Mouse (Mus musculus) ES-Bruce4 (cell line): ENCODE measurements around the gene Fli1. TPM values are rescaled to one million over a fixed set of nuclear protein-coding genes. Genes with fewer than 3 reads are reported as not detected.

Source experiments
- H3K27ac ChIP-seq: 2 replicates; pipeline ENCODE4 v1.5.1; 2012; ENCODE audit warnings: low read length, inconsistent platforms; ENCODE audit not compliant: insufficient read depth
- H3K27me3 ChIP-seq: 2 replicates; pipeline ENCODE4 v1.6.1; 2012; ENCODE audit warnings: mild to moderate bottlenecking, low read length, inconsistent platforms; ENCODE audit not compliant: control insufficient read depth, poor library complexity, insufficient read depth, severe bottlenecking
- H3K36me3 ChIP-seq: 2 replicates; pipeline ENCODE4 v1.6.1; 2012; ENCODE audit warnings: inconsistent platforms, mild to moderate bottlenecking, low read length, moderate library complexity; ENCODE audit not compliant: control insufficient read depth, poor library complexity, insufficient read depth, severe bottlenecking
- H3K4me1 ChIP-seq: one replicate; pipeline ENCODE4 v1.8.1; 2011; ENCODE audit warnings: low read length; ENCODE audit not compliant: control insufficient read depth, insufficient read depth
- H3K4me3 ChIP-seq: 2 replicates; pipeline ENCODE4 v1.5.1; 2011; ENCODE audit warnings: low read depth, mild to moderate bottlenecking, low read length
- H3K9ac ChIP-seq: 2 replicates; pipeline ENCODE4 v1.6.1; 2012; ENCODE audit warnings: low read depth, mild to moderate bottlenecking, inconsistent platforms; ENCODE audit not compliant: poor library complexity, severe bottlenecking
- H3K9me3 ChIP-seq: replicated peaks from 2 replicates; pipeline ENCODE4 v1.6.1; 2012; ENCODE audit warnings: mild to moderate bottlenecking, low read length, inconsistent platforms; ENCODE audit not compliant: control insufficient read depth, poor library complexity, insufficient read depth, severe bottlenecking
- CTCF ChIP-seq: IDR thresholded peaks from one replicate; pipeline ENCODE4 v1.8.1; 2011; ENCODE audit warnings: low read depth, low read length
- EP300 ChIP-seq: IDR thresholded peaks from 2 replicates; pipeline ENCODE4 v1.6.1; 2011; ENCODE audit warnings: low read depth, low read length; ENCODE audit not compliant: insufficient read depth
- POLR2A ChIP-seq: IDR thresholded peaks from one replicate; pipeline ENCODE4 v1.8.1; 2011; ENCODE audit warnings: low read length; ENCODE audit not compliant: insufficient read depth
- polyA plus RNA-seq: library from polyadenylated mRNA; stranded (reverse); fragments of >200 nt; gene quantifications from 2 replicates; pipeline ENCODE4 v1.2.4, GENCODE M21; 2011; ENCODE audit warnings: low read depth; ENCODE audit not compliant: missing spikeins, insufficient read depth, insufficient read length

Fli1 gene
- polyA plus RNA-seq, 1 experiment: not detected

- no peaks in the 10 kb centered on the region for H3K9me3 ChIP-seq
- no peak overlapping the region for H3K4me3 ChIP-seq
- H3K27ac ChIP-seq: no peak overlapping the region
- no peak overlapping the region for H3K9ac ChIP-seq
- H3K4me1 ChIP-seq: no peaks in the 10 kb centered on the region
- H3K27me3 ChIP-seq: no peaks in the 10 kb centered on the region
- H3K36me3 ChIP-seq: no peaks in the 10 kb centered on the region
- TF ChIP-seq CTCF (no peak), EP300 (no peak), POLR2A (no peak)
These were observed 38.6 kb downstream of the Fli1 start for GRCm38 (mm10) chr9:32503995-32504451.

DNA sequence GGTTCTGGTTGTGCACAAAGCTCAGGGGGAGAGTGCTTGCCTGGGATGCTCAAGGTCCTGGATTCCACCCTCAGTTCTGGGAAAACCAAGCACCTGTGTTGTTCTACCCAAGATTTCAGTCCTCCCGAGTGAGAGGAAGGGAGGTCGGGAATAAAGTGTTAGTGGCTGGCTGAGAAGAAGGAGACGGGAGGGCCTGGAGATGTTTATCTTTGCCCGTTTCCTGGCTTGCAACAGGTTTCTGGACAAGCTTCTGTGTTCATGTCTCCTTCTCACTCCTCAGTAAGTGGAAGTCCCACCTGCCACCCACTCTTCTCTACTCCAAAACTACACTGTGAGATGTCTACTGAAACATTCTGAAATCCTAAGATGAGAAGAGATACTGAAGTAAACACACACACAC lies 39.2 kb downstream of the Fli1 start:
- Histone ChIP-seq H3K9me3 (no peaks in the 10 kb centered on the region), H3K36me3 (no peaks in the 10 kb centered on the region), H3K9ac (no peak overlapping the region), H3K4me3 (no peak overlapping the region), H3K27ac (no peak overlapping the region), H3K4me1 (no peaks in the 10 kb centered on the region), H3K27me3 (no peaks in the 10 kb centered on the region)
- no peak for TF ChIP-seq EP300
- no peak for TF ChIP-seq POLR2A
- no peak for TF ChIP-seq CTCF

GRCm38 (mm10) chr9:32502256-32503010 lies 40.2 kb downstream of the Fli1 start:
- no peak overlapping the region for H3K4me3 ChIP-seq
- H3K36me3 ChIP-seq: no peaks in the 10 kb centered on the region
- TF ChIP-seq CTCF: no peak
- no peak for TF ChIP-seq POLR2A
- TF ChIP-seq EP300: no peak
- no peak overlapping the region for H3K9ac ChIP-seq
- H3K27me3 ChIP-seq: no peaks in the 10 kb centered on the region
- H3K27ac ChIP-seq: no peak overlapping the region
- no peaks in the 10 kb centered on the region for H3K9me3 ChIP-seq
- H3K4me1 ChIP-seq: no peaks in the 10 kb centered on the region

DNA sequence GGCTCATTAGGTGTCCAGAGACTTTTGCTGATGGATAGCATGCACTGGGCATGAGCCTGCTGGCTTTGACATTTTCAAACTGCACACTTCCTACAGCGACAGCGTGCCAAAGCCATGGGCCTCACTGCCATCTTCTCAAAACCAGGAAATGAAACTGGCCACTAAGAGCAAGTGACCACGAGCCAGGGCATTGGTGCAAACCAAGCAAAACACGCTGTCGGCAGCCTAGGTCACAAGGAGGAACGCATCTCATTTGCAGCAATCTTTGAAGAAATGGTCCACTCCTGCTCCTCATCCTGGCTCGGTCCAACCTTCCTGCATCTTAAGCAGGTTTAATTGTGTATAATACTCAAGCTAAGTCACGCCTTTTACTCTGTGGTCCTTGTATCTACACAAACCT lies 41.8 kb downstream of the Fli1 start:
- Histone ChIP-seq H3K36me3 (no peaks in the 10 kb centered on the region), H3K9ac (no peak overlapping the region), H3K4me1 (no peaks in the 10 kb centered on the region)

DNA sequence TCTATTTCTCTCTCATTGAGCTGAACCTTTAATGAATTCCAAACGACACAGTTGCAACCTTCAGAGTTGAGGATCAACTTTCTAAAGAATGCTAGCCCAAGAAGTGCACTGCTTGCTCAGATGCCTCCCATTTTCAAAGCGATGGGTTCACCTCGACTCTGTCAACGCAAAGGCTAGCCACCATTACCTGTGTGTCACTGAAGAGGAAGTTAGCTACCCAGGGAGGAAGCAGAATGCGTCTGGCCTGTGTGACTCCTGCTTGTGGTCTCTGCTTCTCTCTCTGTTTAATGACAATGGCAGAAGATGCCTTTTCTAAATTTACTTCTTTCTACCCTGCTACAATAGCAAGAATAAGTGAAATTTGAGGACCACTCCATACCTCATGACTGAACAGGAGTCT lies 42.6 kb downstream of the Fli1 start:
- H3K9me3 ChIP-seq: no peaks in the 10 kb centered on the region
- H3K4me3 ChIP-seq: no peak overlapping the region
- no peak for TF ChIP-seq CTCF
- no peak for TF ChIP-seq POLR2A
- TF ChIP-seq EP300: no peak
- no peaks in the 10 kb centered on the region for H3K27me3 ChIP-seq
- no peaks in the 10 kb centered on the region for H3K36me3 ChIP-seq
- no peaks in the 10 kb centered on the region for H3K4me1 ChIP-seq
- no peak overlapping the region for H3K9ac ChIP-seq
- no peak overlapping the region for H3K27ac ChIP-seq

More for the DNA sequence above, 41.8 kb downstream of the Fli1 start:
- no peaks in the 10 kb centered on the region for H3K9me3 ChIP-seq
- H3K4me3 ChIP-seq: no peak overlapping the region
- H3K27ac ChIP-seq: no peak overlapping the region
- H3K27me3 ChIP-seq: no peaks in the 10 kb centered on the region
- TF ChIP-seq CTCF (no peak), POLR2A (no peak), EP300 (no peak)

- H3K4me1 ChIP-seq: no peaks in the 10 kb centered on the region
- H3K36me3 ChIP-seq: no peaks in the 10 kb centered on the region
- H3K9ac ChIP-seq: no peak overlapping the region
- H3K27me3 ChIP-seq: no peaks in the 10 kb centered on the region
- no peak overlapping the region for H3K4me3 ChIP-seq
- no peak overlapping the region for H3K27ac ChIP-seq
- TF ChIP-seq EP300 (no peak), CTCF (no peak), POLR2A (no peak)
- H3K9me3 ChIP-seq: no peaks in the 10 kb centered on the region
These were observed 43.2 kb downstream of the Fli1 start for GRCm38 (mm10) chr9:32499469-32499868.
